Mouse (Mus musculus) heart, embryonic 10.5 days (tissue): ENCODE measurements at regions not wholly inside any gene's neighbourhood (a gene's known extent, or its start where the extent isn't known, plus 50 kb on each side); places are given as distances from the start of the nearest gene placed in this dataset.

ENCODE experiments used
- DNase-seq: peaks from one replicate; pipeline ENCODE4 v3.0.0-alpha.2; 2017; ENCODE audit warnings: low spot score
- H3K27ac ChIP-seq: fragments of 300-500 bp; sonication (generic); 2 replicates; pipeline ENCODE4 v1.5.1; 2016; ENCODE audit warnings: mild to moderate bottlenecking
- H3K27me3 ChIP-seq: fragments of 300-500 bp; sonication (generic); 2 replicates; pipeline ENCODE4 v1.6.1; 2016; ENCODE audit warnings: mild to moderate bottlenecking; ENCODE audit not compliant: poor library complexity, insufficient read depth, severe bottlenecking
- H3K36me3 ChIP-seq: fragments of 300-500 bp; sonication (generic); 2 replicates; pipeline ENCODE4 v1.6.1; 2016; ENCODE audit warnings: mild to moderate bottlenecking, moderate library complexity
- H3K4me1 ChIP-seq: fragments of 300-500 bp; sonication (generic); 2 replicates; pipeline ENCODE4 v1.6.1; 2016; ENCODE audit warnings: mild to moderate bottlenecking
- H3K4me3 ChIP-seq: fragments of 300-500 bp; sonication (generic); 2 replicates; pipeline ENCODE4 v1.5.1; 2016; ENCODE audit warnings: mild to moderate bottlenecking, moderate library complexity
- H3K9me3 ChIP-seq: fragments of 300-500 bp; sonication (generic); 2 replicates; pipeline ENCODE4 v1.6.1; 2016; ENCODE audit warnings: mild to moderate bottlenecking, moderate library complexity
- WGBS: fragments of 180-500 bp; shearing (Covaris S2); methylation state at CpG from one replicate; pipeline ENCODE4 v1.1.7; 2016; 5-methylcytosine and 5-hydroxymethylcytosine counted together

GRCm38 (mm10) chr12:24769156-24769555, 61.1 kb downstream of the Rrm2 start:
- no peak overlapping the region for H3K4me3 ChIP-seq
- no peak overlapping the region for H3K27ac ChIP-seq
- H3K4me1 ChIP-seq: peaks cover 6% of the 10 kb centered on the region
- 0 out of 2 replicates have a peak, but pooled peaks cover 3% of the 10 kb centered on the region for H3K9me3 ChIP-seq
- no peaks in the 10 kb centered on the region for H3K36me3 ChIP-seq
- no peaks in the 10 kb centered on the region for H3K27me3 ChIP-seq
- WGBS: 91% methylated on average over 1 of the region's 1 CpGs
- no peak for DNase-seq

GRCm38 (mm10) chr12:24772807-24773206, 57.9 kb upstream of the Mboat2 start:
- no peak for DNase-seq
- no peaks in the 10 kb centered on the region for H3K36me3 ChIP-seq
- no peak overlapping the region for H3K27ac ChIP-seq
- 45% methylated on average over 6 of the region's 6 CpGs for WGBS
- H3K9me3 ChIP-seq: no peaks in the 10 kb centered on the region
- H3K4me1 ChIP-seq: peaks cover 6% of the 10 kb centered on the region
- H3K4me3 ChIP-seq: no peak overlapping the region
- no peaks in the 10 kb centered on the region for H3K27me3 ChIP-seq

GRCm38 (mm10) chr12:24777761-24778160, 52.9 kb upstream of the Mboat2 start:
- peak; percentile 52 for DNase-seq
- 82% methylated on average over 2 of the region's 2 CpGs for WGBS
- peaks cover 7% of the 10 kb centered on the region for H3K4me1 ChIP-seq
- no peaks in the 10 kb centered on the region for H3K36me3 ChIP-seq
- no peaks in the 10 kb centered on the region for H3K27me3 ChIP-seq
- no peak overlapping the region for H3K4me3 ChIP-seq
- H3K9me3 ChIP-seq: no peaks in the 10 kb centered on the region
- H3K27ac ChIP-seq: no peak overlapping the region

- H3K27ac ChIP-seq: no peak overlapping the region
- H3K4me3 ChIP-seq: no peak overlapping the region
- peak; percentile 67 for DNase-seq
- 77% methylated on average over 2 of the region's 2 CpGs for WGBS
- H3K9me3 ChIP-seq: no peaks in the 10 kb centered on the region
- 0 out of 2 replicates have a peak, but pooled peaks cover 4% of the 10 kb centered on the region for H3K4me1 ChIP-seq
- no peaks in the 10 kb centered on the region for H3K36me3 ChIP-seq
- no peaks in the 10 kb centered on the region for H3K27me3 ChIP-seq
Observed at GRCm38 (mm10) chr12:24778876-24779275, 51.8 kb upstream of the Mboat2 start.

- Histone ChIP-seq H3K27me3 (no peaks in the 10 kb centered on the region), H3K36me3 (no peaks in the 10 kb centered on the region), H3K9me3 (no peaks in the 10 kb centered on the region), H3K4me3 (no peak overlapping the region), H3K27ac (no peak overlapping the region), H3K4me1 (0 out of 2 replicates have a peak, but pooled peaks cover 4% of the 10 kb centered on the region)
- DNase-seq: no peak
- 48% methylated on average over 3 of the region's 3 CpGs for WGBS
Observed at GRCm38 (mm10) chr12:24780574-24780973, 50.1 kb upstream of the Mboat2 start.
